Mouse (Mus musculus) adrenal gland, postnatal 0 days (tissue): Measurements from ENCODE around the gene Zc3hav1l. TPM values are rescaled to one million over a fixed set of nuclear protein-coding genes. Genes with fewer than 3 reads are reported as not detected.

Experiments used
- polyA plus RNA-seq: library from polyadenylated mRNA; unstranded; fragments of >200 nt; fragmentation: Nextera tagmentation; extraction: Ambion mirVana; gene quantifications from 2 replicates; pipeline ENCODE4 v1.2.1, GENCODE M21; 2015

Gene Zc3hav1l
- polyA plus RNA-seq = 3.1 and 3.5 TPM in 2 replicates

GRCm38 (mm10) chr6:38298761-38299401 is at the start of gene Zc3hav1l:
Zc3hav1l (minus strand) TSS chr6:38299259.

DNA sequence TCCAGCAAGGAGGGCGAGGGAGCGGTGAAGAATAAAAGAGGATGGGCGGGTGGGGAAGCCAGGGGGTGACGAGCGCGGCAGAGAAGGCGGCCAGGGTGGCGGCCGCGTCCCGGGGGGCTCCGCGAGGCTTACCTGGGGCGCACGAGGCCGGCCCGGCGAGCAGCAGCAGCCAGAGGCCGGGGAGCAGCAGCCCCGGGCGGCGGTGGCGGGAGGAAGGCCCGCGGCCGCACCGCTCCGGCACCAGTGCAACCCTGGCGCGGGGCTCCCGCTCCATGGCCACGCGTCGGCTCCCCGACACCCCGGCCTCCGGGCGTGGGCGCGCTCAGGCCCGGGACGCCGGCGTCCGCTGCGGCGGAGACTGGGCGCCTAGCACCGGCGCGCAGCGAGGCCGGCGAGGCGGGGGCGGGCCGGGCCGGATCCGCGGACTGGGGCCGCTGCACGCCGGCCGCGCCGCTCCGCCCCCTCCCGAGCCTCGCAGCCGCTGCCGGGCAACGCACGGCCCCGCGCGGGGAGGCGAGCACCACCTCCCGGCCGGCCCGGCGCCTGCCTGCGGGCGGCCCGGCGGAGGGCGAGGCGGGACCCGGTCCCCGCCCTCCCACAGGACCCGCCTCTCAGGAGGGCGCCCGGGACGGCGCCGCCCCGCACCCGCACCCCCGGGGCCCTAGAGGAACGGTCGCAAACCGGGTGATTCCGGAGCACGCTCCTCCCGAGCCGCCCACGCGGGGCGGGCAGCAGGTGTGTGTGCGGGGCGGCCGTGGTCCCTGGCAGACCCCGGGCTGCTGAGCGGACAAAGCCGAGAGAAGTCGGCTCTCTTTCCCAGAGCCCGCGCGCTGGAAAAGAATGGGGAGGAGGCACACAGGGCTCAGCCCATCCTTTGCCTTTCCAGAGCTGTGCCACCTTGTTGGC is 45.1 kb downstream of the Zc3hav1l start, which contains the start of gene D630045J12Rik:
TSS of gene D630045J12Rik (minus strand) at position 274 of the 906 bp plus-strand sequence.

Other genes with a start within 250 kb of the Zc3hav1l start
- gene Tmem213, start 190.0 kb downstream of the Zc3hav1l start, polyA plus RNA-seq = 0.68 and 0.91 TPM in 2 replicates
- 0.59 and 2.0 TPM in 2 replicates for gene Atp6v0a4, start 174.7 kb downstream of the Zc3hav1l start, polyA plus RNA-seq
- gene D630045J12Rik, start 45.2 kb downstream of the Zc3hav1l start, polyA plus RNA-seq = 2.5 and 3.1 TPM in 2 replicates
- 13.2 and 26.2 TPM in 2 replicates for gene Zc3hav1, start 55.3 kb upstream of the Zc3hav1l start, polyA plus RNA-seq
- gene Ttc26, start 82.2 kb upstream of the Zc3hav1l start, polyA plus RNA-seq = 2.1 and 2.3 TPM in 2 replicates
- 8.7 and 10.1 TPM in 2 replicates for gene Ubn2, start 134.7 kb upstream of the Zc3hav1l start, polyA plus RNA-seq
- 190 and 246 TPM in 2 replicates for gene Fmc1, start 234.2 kb upstream of the Zc3hav1l start, polyA plus RNA-seq